Mouse (Mus musculus) megakaryocyte-erythroid progenitor cell, adult 5 weeks (primary cell): ENCODE results near the gene Kxd1. TPM values are rescaled to one million over a fixed set of nuclear protein-coding genes. Genes with fewer than 3 reads are reported as not detected.

Experiments used
- polyA plus RNA-seq: library from polyadenylated mRNA; stranded (reverse); fragments of >175 nt; gene quantifications from 2 replicates; pipeline ENCODE4 v1.2.3, GENCODE M21; 2012

Gene Kxd1
- 60.7 and 64.0 TPM in 2 replicates for polyA plus RNA-seq

DNA sequence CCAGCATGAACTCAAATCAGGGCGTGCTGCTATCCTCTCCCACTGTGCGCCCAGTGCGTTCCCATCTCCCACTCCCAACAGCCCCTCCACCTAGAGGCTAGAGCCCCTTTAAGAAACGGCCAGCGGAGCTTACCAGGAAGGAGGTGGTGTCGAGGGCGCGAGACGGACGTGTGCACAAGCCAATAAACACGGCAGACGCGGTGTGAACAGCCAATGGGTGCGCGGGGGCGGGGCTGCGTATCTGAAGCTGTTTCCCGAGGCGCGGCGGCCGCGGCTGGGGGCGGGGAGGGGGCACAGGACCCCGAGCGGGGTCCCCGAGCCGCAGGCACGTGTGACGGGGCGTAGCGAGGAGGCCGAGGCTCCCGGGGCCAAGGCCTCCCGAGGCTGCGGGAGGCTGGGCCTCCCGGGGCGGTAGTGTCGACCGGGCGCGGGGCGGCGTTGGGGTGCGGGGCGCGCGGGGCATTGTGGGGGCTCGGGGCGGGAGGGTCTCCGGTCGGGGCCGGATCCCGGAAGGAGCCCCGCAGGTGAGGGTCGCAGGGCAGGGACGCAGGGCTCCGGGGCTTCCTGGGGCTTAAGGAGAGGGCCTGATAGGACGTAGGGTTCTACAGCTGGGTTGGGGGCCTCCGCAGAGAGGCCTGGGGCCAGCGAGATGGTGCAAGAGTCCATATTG is at the start of gene Kxd1, which contains the start of gene Fkbp8:
Gene Kxd1 (minus strand): TSS at position 445 of the 670 bp plus-strand sequence.
Gene Fkbp8 (plus strand): TSS at position 213 of the 670 bp plus-strand sequence.

DNA sequence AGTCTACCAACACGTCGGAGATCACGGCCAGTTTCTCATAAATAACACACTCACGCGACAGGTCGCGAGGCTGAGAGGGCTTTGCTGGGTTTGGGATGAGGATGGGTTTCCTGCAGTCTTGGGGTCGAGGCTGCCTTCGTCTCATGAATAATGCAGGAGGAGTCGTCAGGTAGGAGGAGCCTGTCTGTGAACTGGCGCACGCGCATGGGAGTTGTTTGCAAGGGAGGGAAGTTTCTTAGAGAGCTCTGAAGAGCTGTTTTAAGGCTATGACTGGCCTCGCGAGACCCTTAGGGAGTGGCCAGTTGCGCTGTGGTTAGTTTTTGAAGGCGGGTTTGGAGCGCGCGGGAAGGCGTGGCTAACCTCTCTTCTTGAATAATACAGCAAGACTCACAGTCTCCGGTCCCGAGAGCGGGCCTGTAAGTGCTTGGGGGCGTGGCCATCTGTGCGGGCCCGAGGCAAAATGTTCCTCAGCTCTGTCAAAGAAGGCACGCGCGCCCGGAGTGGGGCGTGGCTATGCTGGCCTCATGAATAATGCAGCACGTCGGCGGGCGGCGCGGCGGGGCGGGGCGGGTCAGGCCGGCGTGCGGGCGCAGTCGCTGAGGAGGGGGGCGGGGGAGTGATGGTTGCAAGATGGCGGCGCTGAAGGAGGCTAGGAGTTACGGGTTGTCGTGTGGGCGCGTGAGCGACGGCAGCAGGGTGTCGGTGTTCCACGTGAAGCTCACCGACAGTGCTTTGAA is 11.5 kb upstream of the Kxd1 start, which contains the start of gene Ell:
Gene Ell (plus strand): TSS at position 381 of the 737 bp plus-strand sequence.

DNA sequence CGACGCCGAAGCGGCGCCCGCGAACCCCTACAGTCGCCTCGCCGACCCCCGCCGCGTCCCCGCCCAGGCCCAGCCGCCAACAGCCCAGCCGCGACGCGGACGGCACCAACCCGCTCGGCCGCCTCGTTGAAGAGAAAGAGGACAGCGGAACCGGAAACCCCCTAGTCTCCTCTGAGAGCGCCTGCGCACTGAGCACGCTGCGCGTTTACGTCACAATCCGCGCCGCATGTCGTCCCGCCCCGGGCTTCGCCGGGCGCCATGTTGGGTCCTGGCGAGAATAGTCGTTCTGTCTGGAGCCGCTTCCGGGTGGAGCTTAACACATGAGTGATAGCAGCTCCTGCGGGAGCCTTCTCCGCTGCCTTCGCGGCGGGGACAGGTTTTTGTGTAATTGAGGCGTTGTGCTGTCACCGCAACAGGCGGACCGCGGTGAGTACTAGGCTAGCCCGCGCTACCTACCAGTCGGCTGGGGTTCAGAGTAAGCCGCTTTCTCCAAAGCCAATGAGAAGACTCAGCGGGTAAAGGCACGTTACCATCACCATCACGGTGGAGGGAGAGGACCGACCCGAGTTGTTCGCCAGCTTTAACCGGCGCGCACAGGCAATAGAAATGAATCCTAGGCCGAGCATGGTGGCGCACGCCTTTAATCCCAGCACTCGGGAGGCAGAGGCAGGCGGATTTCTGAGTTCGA is 17.4 kb downstream of the Kxd1 start, which contains the start of gene Uba52:
Gene Uba52 (minus strand): TSS at position 574 of the 688 bp plus-strand sequence.

DNA sequence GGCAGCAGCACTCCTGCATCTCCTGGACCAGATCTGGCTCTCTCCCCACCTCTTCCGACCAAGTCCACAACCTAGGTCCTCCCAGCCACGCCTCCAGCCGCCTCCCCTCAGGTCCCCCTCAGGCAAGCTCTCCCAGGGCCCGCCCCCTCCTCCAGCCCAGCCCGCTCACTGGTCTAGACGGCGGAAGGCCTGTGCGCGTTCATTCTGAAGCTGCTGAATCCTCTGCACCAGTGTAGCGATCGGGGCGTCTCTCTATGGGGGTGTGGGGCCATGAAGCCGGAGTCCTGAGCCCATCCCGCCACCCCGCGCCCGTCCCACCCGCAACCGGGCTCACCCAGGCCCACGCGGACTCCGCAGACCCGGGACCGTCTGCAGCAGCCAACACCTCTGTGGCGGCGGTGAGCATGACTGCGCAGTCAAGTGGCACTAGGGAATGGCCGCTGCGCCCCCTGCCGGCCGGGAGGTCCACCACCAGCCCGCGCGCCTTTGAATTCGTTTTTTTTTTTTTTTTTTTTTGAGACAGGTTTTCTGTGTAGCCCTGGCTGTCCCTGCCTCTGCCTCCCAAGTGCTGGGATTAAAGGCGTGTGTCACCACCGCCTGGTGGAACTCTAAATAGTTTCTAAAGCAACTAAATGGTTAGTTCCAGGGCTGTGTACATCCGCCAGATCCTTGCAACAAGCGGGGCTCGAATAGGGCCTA is 21.3 kb downstream of the Kxd1 start, which contains the start of gene Rex1bd:
Gene Rex1bd (minus strand): TSS at position 425 of the 699 bp plus-strand sequence.

DNA sequence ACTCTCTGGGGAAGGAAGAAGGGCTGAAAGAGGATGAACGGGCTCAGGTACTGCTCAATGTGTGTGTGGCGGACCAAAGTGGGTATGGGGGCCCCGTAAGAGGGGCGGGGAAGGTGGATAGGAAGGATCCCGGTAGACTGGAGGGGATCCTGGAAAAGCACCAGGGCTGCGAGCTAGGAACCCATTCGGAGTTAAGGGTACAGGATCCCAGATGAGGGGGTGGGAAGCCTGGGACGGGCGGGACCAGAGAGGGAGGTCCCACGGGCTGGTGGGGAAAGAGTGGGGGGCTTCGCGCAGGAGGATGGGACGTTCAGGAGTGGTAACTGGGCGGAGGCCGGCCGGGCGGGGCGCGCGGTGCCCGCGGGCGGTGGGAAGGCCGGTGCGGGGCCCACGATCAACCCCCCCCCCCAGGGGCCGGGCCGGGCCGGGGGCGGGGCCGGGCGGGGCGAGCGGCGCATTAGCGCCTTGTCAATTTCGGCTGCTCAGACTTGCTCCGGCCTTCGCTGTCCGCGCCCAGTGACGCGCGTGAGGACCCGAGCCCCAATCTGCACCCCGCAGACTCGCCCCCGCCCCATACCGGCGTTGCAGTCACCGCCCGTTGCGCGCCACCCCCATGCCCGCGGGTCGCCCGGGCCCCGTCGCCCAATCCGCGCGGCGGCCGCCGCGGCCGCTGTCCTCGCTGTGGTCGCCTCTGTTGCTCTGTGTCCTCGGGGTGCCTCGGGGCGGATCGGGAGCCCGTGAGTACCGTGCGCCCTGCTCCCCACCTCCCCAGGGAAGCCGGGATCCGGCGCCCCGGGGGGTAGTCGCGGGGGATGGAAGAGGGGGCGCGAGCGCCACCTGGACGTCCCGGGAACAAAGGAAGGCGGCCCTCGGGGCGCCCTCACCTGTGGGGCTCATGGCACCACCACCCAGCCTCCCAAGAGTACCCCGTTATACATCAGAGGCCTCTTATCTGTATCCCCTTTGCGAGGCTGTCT is 34.8 kb downstream of the Kxd1 start, which contains the start of gene Crlf1:
Gene Crlf1 (plus strand): TSS at position 495 of the 977 bp plus-strand sequence.

DNA sequence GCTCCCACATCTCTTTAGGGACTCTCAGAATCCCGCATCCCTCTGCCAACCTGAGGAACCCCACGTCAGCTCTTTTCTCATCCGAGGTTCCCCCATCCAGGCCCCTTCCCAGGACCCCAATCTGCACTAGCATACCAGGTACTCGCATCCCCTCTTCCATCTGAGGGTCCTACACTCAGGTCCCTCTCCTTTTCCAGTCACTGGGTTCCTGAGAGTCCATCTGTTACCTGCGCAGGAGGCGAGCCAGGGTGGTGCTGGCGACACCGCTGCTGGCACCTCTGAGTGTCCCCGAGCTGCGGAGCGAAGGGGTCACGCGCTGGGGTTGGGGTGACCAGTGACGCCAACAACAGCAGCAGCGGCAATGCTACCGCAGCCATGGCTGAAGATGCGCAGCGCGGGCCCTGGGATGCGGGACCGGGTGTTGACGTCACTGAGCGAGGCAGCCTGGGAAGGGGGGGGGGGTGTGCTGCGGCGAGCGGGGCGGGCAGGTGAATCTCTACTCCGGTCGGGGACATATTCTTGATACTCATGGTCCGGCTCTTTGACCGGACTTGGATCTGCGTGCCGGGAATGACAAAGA is 40.7 kb downstream of the Kxd1 start, which contains the start of gene Tmem59l:
Gene Tmem59l (minus strand): TSS at position 418 of the 580 bp plus-strand sequence.

DNA sequence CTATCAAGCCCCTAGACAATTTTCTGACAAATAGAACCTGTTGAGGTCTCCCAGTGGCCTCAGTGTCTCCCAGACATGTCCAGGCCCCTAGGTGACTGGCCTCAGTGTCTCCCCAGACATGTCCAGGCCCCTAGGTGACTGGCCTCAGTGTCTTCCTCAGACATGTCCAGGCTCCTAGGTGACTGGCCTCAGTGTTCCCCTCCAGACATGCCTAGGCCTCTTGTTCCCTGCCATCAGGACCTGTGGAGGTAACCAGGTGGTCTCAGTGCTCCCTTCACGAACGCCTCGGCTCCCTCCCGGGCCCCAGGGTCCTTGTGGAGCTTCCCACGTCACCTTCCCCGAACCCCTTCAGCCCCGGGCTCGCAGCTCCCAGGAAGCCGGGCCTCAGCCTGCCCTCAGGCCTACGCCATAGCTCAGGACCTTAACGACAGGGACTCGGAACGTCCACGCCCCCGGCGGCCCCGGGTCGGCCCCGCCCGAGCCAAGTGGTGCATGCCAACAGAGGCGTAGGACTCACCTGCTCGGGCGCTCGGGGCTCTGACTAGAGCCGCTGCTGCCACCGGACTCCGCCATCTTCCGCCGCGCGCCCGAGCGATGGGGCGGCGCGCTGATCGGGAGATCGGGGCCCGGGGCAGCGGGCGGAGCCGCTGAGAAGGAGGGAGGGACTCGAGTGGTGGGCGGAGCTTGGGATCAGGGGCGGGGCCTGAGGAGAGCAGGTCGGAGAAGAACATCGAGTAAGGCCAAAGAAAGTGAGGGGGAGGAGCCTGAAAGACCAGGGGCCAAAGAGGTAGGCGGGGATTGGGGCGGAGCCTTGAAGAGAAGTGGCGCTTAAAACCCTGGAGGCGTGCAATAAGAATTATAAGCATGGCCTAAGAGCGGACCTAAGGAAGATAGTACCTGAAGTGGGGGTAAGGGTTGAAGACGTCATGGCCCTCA is 51.2 kb downstream of the Kxd1 start, which contains the start of gene Klhl26:
Gene Klhl26 (minus strand): TSS at position 636 of the 936 bp plus-strand sequence.

Other genes starting within 250 kb of the Kxd1 start
- gene Homer3, start 245.1 kb downstream of the Kxd1 start, polyA plus RNA-seq, result 45.4 and 65.9 TPM in 2 replicates
- 62.7 and 66.5 TPM in 2 replicates for gene Ddx49, start 225.5 kb downstream of the Kxd1 start, polyA plus RNA-seq
- 419 and 474 TPM in 2 replicates for gene Cope, start 225.4 kb downstream of the Kxd1 start, polyA plus RNA-seq
- 0.24 and 0.37 TPM in 2 replicates for gene Cers1, start 212.2 kb downstream of the Kxd1 start, polyA plus RNA-seq
- 0.65 TPM in 1 of 2 replicates, not detected in the other for gene Gdf1, start 198.1 kb downstream of the Kxd1 start, polyA plus RNA-seq
- 119 and 122 TPM in 2 replicates for gene Upf1, start 174.7 kb downstream of the Kxd1 start, polyA plus RNA-seq
- 0.32 and 1.8 TPM in 2 replicates for gene Comp, start 154.4 kb downstream of the Kxd1 start, polyA plus RNA-seq
- gene Crtc1, start 88.4 kb downstream of the Kxd1 start, polyA plus RNA-seq, result 24.5 and 27.2 TPM in 2 replicates
- gene Klhl26, start 51.0 kb downstream of the Kxd1 start, polyA plus RNA-seq, result 5.9 and 6.5 TPM in 2 replicates
- gene Tmem59l, start 40.6 kb downstream of the Kxd1 start, polyA plus RNA-seq, result 0.12 and 0.15 TPM in 2 replicates
- 0.46 and 1.1 TPM in 2 replicates for gene Crlf1, start 34.8 kb downstream of the Kxd1 start, polyA plus RNA-seq
- 205 and 212 TPM in 2 replicates for gene Rex1bd, start 21.2 kb downstream of the Kxd1 start, polyA plus RNA-seq
- 969 and 1,011 TPM in 2 replicates for gene Uba52, start 17.2 kb downstream of the Kxd1 start, polyA plus RNA-seq
- 975 and 1,046 TPM in 2 replicates for gene Fkbp8, start 232 bp downstream of the Kxd1 start, polyA plus RNA-seq
- gene Ell, start 11.5 kb upstream of the Kxd1 start, polyA plus RNA-seq, result 51.7 and 61.3 TPM in 2 replicates
- 264 and 274 TPM in 2 replicates for gene Isyna1, start 66.4 kb upstream of the Kxd1 start, polyA plus RNA-seq
- gene Ssbp4, start 80.9 kb upstream of the Kxd1 start, polyA plus RNA-seq, result 1,201 and 1,308 TPM in 2 replicates
- gene Lrrc25, start 88.2 kb upstream of the Kxd1 start, polyA plus RNA-seq, result 11.8 and 21.0 TPM in 2 replicates
- gene Gdf15, start 104.5 kb upstream of the Kxd1 start, polyA plus RNA-seq, result 13.6 and 15.1 TPM in 2 replicates
- 1.8 and 2.6 TPM in 2 replicates for gene Pgpep1, start 132.4 kb upstream of the Kxd1 start, polyA plus RNA-seq
- gene Lsm4, start 145.3 kb upstream of the Kxd1 start, polyA plus RNA-seq, result 583 and 668 TPM in 2 replicates
- 3,053 and 3,449 TPM in 2 replicates for gene Jund, start 171.0 kb upstream of the Kxd1 start, polyA plus RNA-seq
- gene Iqcn, start 175.5 kb upstream of the Kxd1 start, polyA plus RNA-seq, result 0.71 and 1.9 TPM in 2 replicates
- gene Gm3336, start 190.6 kb upstream of the Kxd1 start, polyA plus RNA-seq, result 0.15 TPM in 1 of 2 replicates, not detected in the other
- gene Pde4c, start 195.8 kb upstream of the Kxd1 start, polyA plus RNA-seq, result 3.5 and 3.6 TPM in 2 replicates
- 7.4 and 8.1 TPM in 2 replicates for gene Rab3a, start 226.7 kb upstream of the Kxd1 start, polyA plus RNA-seq
- gene Mpv17l2, start 233.0 kb upstream of the Kxd1 start, polyA plus RNA-seq, result 75.0 and 90.1 TPM in 2 replicates
- gene Pik3r2, start 248.8 kb upstream of the Kxd1 start, polyA plus RNA-seq, result 69.9 and 78.3 TPM in 2 replicates